Mouse (Mus musculus) MEL (cell line): ENCODE measurements around the gene Hmbs. TPM values are rescaled to one million over a fixed set of nuclear protein-coding genes. Genes with fewer than 3 reads are reported as not detected.

ENCODE experiments used
- DNase-seq: peaks from one replicate; pipeline ENCODE4 v3.0.0; 2011; ENCODE audit warnings: low read depth, low spot score
- H3K27ac ChIP-seq: 2 replicates; pipeline ENCODE4 v1.5.1; 2012; ENCODE audit warnings: low read depth, mild to moderate bottlenecking, control low read depth, low read length, moderate library complexity; ENCODE audit not compliant: control insufficient read depth
- H3K27me3 ChIP-seq, 2 experiments: fragments of 150-350 bp in 1 of 2; sonication (generic) in 1 of 2; 2 replicates each; pipeline ENCODE4 v1.6.1; 2012; ENCODE audit warnings: low read length in 2 of 2, mild to moderate bottlenecking in 2 of 2, improper control_type of control experiment in 1 of 2, moderate library complexity in 1 of 2; ENCODE audit not compliant: insufficient read depth in 2 of 2, control insufficient read depth in 1 of 2
- H3K36me3 ChIP-seq, 2 experiments: 2 replicates each; pipeline ENCODE4 v1.6.1; 2012 to 2014; ENCODE audit warnings: low read length in 2 of 2, improper control_type of control experiment in 1 of 2, inconsistent platforms in 1 of 2, mild to moderate bottlenecking in 1 of 2; ENCODE audit not compliant: insufficient read depth in 2 of 2, control insufficient read depth in 1 of 2
- H3K4me1 ChIP-seq, 2 experiments: fragments of 150-350 bp in 1 of 2; sonication (generic) in 1 of 2; 2 replicates each; pipeline ENCODE4 v1.6.1; 2012; ENCODE audit warnings: low read length in 2 of 2, improper control_type of control experiment in 1 of 2, mild to moderate bottlenecking in 1 of 2; ENCODE audit not compliant: insufficient read depth in 2 of 2, control insufficient read depth in 1 of 2
- H3K4me3 ChIP-seq, 2 experiments: fragments of 150-350 bp in 1 of 2; sonication (generic) in 1 of 2; 2 replicates each; pipeline ENCODE4 v1.5.1; 2012; ENCODE audit warnings: low read depth in 2 of 2, low read length in 2 of 2, mild to moderate bottlenecking in 2 of 2, moderate library complexity in 2 of 2, control low read depth in 1 of 2, improper control_type of control experiment in 1 of 2; ENCODE audit not compliant: control insufficient read depth in 1 of 2, insufficient read depth in 1 of 2
- H3K79me2 ChIP-seq: 2 replicates; pipeline ENCODE4 v1.6.1; 2012; ENCODE audit warnings: mild to moderate bottlenecking, low read length, moderate library complexity; ENCODE audit not compliant: control insufficient read depth, poor library complexity, insufficient read depth
- H3K9ac ChIP-seq: 2 replicates; pipeline ENCODE4 v1.6.1; 2012; ENCODE audit warnings: low read depth, mild to moderate bottlenecking, control low read depth, low read length, moderate library complexity; ENCODE audit not compliant: control insufficient read depth, poor library complexity, severe bottlenecking
- H3K9me3 ChIP-seq: fragments of 150-350 bp; sonication (generic); replicated peaks from 2 replicates; pipeline ENCODE4 v1.6.1; 2012; ENCODE audit warnings: mild to moderate bottlenecking, low read length, improper control_type of control experiment, moderate library complexity; ENCODE audit not compliant: insufficient read depth
- BHLHE40 ChIP-seq: IDR thresholded peaks from 2 replicates; pipeline ENCODE4 v1.6.1; 2012; ENCODE audit warnings: low read depth, mild to moderate bottlenecking, inconsistent platforms, low read length, improper control_type of control experiment, borderline replicate concordance
- CHD2 ChIP-seq: IDR thresholded peaks from 2 replicates; pipeline ENCODE4 v1.6.1; 2011; ENCODE audit warnings: low read length, improper control_type of control experiment
- EP300 ChIP-seq, 2 experiments: IDR thresholded peaks; 2 replicates each; pipeline ENCODE4 v1.6.1; 2011; ENCODE audit warnings: improper control_type of control experiment in 2 of 2, low read length in 2 of 2, low read depth in 1 of 2, mild to moderate bottlenecking in 1 of 2
- ETS1 ChIP-seq: IDR thresholded peaks from 2 replicates; pipeline ENCODE4 v1.6.1; 2012; ENCODE audit warnings: low read depth, mild to moderate bottlenecking, inconsistent platforms, low read length, improper control_type of control experiment, moderate library complexity
- GABPA ChIP-seq: IDR thresholded peaks from 2 replicates; pipeline ENCODE4 v1.6.1; 2012; ENCODE audit warnings: low read depth, mild to moderate bottlenecking, inconsistent platforms, low read length, improper control_type of control experiment, moderate library complexity
- GATA1 ChIP-seq: IDR thresholded peaks from 2 replicates; pipeline ENCODE4 v1.6.1; 2011; ENCODE audit warnings: low read depth, low read length, improper control_type of control experiment
- HCFC1 ChIP-seq: IDR thresholded peaks from 2 replicates; pipeline ENCODE4 v1.6.1; 2012; ENCODE audit warnings: low read depth, mild to moderate bottlenecking, inconsistent platforms, low read length, improper control_type of control experiment, moderate library complexity
- MAFK ChIP-seq: IDR thresholded peaks from 2 replicates; pipeline ENCODE4 v1.6.1; 2011; ENCODE audit warnings: low read depth, mild to moderate bottlenecking, low read length, improper control_type of control experiment, borderline replicate concordance
- MAX ChIP-seq: IDR thresholded peaks from 2 replicates; pipeline ENCODE4 v1.6.1; 2011; ENCODE audit warnings: low read length, improper control_type of control experiment
- MAZ ChIP-seq: IDR thresholded peaks from 2 replicates; pipeline ENCODE4 v1.6.1; 2012; ENCODE audit warnings: low read depth, mild to moderate bottlenecking, inconsistent platforms, low read length, improper control_type of control experiment
- MEF2A ChIP-seq: IDR thresholded peaks from 2 replicates; pipeline ENCODE4 v1.6.1; 2014; ENCODE audit warnings: low read depth, mild to moderate bottlenecking, inconsistent platforms, low read length, improper control_type of control experiment; ENCODE audit not compliant: poor library complexity, insufficient replicate concordance, severe bottlenecking; ENCODE audit errors: extremely low read depth
- MXI1 ChIP-seq: IDR thresholded peaks from 2 replicates; pipeline ENCODE4 v1.6.1; 2011; ENCODE audit warnings: mild to moderate bottlenecking, low read depth, low read length, improper control_type of control experiment
- MYB ChIP-seq: IDR thresholded peaks from 2 replicates; pipeline ENCODE4 v1.6.1; 2011; ENCODE audit warnings: mild to moderate bottlenecking, low read depth, low read length, improper control_type of control experiment
- MYC ChIP-seq: IDR thresholded peaks from 2 replicates; pipeline ENCODE4 v1.6.1; 2011; ENCODE audit warnings: low read depth, mild to moderate bottlenecking, low read length, improper control_type of control experiment, moderate library complexity
- NELFE ChIP-seq: IDR thresholded peaks from 2 replicates; pipeline ENCODE4 v1.6.1; 2011; ENCODE audit warnings: low read depth, low read length, improper control_type of control experiment
- NRF1 ChIP-seq: IDR thresholded peaks from 2 replicates; pipeline ENCODE4 v1.6.1; 2014; ENCODE audit warnings: low read depth, mild to moderate bottlenecking, inconsistent platforms, low read length, improper control_type of control experiment, moderate library complexity; ENCODE audit not compliant: poor library complexity, insufficient read depth, severe bottlenecking
- POLR2AphosphoS2 ChIP-seq: IDR thresholded peaks from 2 replicates; pipeline ENCODE4 v1.6.1; 2011; ENCODE audit warnings: low read length, improper control_type of control experiment
- POLR2AphosphoS5 ChIP-seq: IDR thresholded peaks from 2 replicates; pipeline ENCODE4 v1.6.1; 2012; ENCODE audit warnings: low read depth, borderline replicate concordance, mild to moderate bottlenecking, inconsistent platforms, low read length, moderate library complexity, mixed read lengths
- RCOR1 ChIP-seq: IDR thresholded peaks from 2 replicates; pipeline ENCODE4 v1.6.1; 2012; ENCODE audit warnings: low read depth, mild to moderate bottlenecking, inconsistent platforms, low read length, improper control_type of control experiment
- TAL1 ChIP-seq: IDR thresholded peaks from 2 replicates; pipeline ENCODE4 v1.6.1; 2012; ENCODE audit warnings: mild to moderate bottlenecking, inconsistent platforms, low read length, moderate library complexity, mixed read lengths
- TBP ChIP-seq: IDR thresholded peaks from 2 replicates; pipeline ENCODE4 v1.8.0; 2011; ENCODE audit warnings: low read depth, low read length, improper control_type of control experiment
- UBTF ChIP-seq: IDR thresholded peaks from 2 replicates; pipeline ENCODE4 v1.6.1; 2012; ENCODE audit warnings: low read depth, mild to moderate bottlenecking, inconsistent platforms, low read length, improper control_type of control experiment, moderate library complexity, borderline replicate concordance; ENCODE audit not compliant: insufficient read depth
- USF1 ChIP-seq: IDR thresholded peaks from 2 replicates; pipeline ENCODE4 v1.6.1; 2014; ENCODE audit warnings: low read depth, mild to moderate bottlenecking, inconsistent platforms, low read length, improper control_type of control experiment, moderate library complexity
- ZC3H11A ChIP-seq: IDR thresholded peaks from 2 replicates; pipeline ENCODE4 v1.6.1; 2012; ENCODE audit warnings: low read depth, mild to moderate bottlenecking, inconsistent platforms, low read length, improper control_type of control experiment
- ZMIZ1 ChIP-seq: IDR thresholded peaks from 2 replicates; pipeline ENCODE4 v1.6.1; 2012; ENCODE audit warnings: low read depth, mild to moderate bottlenecking, inconsistent platforms, low read length, improper control_type of control experiment, moderate library complexity
- ZNF384 ChIP-seq: IDR thresholded peaks from 2 replicates; pipeline ENCODE4 v1.6.1; 2012; ENCODE audit warnings: low read depth, mild to moderate bottlenecking, inconsistent platforms, low read length, improper control_type of control experiment
- polyA plus RNA-seq, 2 experiments: library from polyadenylated mRNA; stranded (reverse) in 1 of 2; unstranded in 1 of 2; fragments of >175 nt in 1 of 2; fragments of >200 nt in 1 of 2; gene quantifications; 2 replicates each; pipeline versions ENCODE4 v1.2.1 to v1.2.4; 2012; ENCODE audit warnings: low replicate concordance in 2 of 2, low read depth in 1 of 2; ENCODE audit not compliant: insufficient read length in 2 of 2, insufficient read depth in 1 of 2, missing spikeins in 1 of 2
- total RNA-seq: library from RNA; depleted of rRNA; stranded (reverse); fragments of 300-350 nt; gene quantifications from 2 replicates; pipeline ENCODE4 v1.2.3, GENCODE M21; 2012

The Hmbs gene
- total and polyA plus RNA-seq, 3 experiments, result 138 to 145 TPM; not detected in 1

DNA sequence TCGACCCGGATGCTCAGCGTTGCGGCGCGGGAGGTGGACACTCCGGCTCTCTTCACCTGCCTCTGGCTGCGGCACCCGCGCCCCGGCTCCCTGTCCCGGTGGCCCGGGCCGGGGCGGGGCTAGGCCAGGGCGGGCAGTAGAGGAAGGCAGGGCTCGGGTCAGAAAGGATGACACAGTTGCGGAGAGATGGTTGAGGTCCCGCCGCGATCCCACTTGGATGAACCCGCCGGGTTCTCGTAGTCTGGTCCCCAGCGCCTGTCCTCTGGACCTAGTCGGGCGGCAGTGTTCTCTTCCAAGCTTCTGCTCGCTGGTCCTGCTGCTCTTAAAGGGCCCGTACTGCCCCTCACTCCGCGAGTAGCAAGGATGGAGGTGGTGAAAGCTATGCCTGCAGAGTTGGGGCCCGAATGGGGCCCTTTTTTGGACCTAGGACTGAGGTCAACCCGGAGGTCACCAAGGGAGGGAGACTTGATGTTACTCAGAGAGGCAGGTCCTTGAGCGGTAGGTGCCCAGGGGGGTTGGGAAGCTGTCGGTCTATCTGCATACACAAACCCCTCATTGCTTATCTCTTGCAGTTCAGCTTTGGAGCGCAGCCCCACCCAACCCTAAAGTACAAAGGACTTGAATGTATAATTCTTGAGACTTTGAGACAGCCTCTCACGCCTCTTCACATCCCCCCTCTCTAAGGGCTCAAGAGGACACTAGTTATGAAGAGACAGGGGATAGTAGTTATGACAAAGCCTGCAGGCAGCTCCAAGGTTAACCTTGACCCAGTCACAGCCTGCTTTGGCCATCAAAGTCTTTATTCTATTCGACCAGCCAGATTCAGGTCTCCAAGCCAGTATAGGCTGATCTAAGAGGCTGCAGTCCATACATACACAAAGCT, 55.7 kb downstream of the Hmbs start, which contains the start of gene Abcg4 (continued):
- TF ChIP-seq NELFE (peak; percentile 29; the same call in 1 of the 2 replicates), POLR2AphosphoS2 (no peak), MEF2A (no peak), MXI1 (no peak; the same call in none of the 2 replicates), BHLHE40 (no peak; the same call in 1 of the 2 replicates), MAZ (peak; percentile 71), MAFK (0 out of 2 replicates have a peak, but pooled peaks have one; percentile 12), USF1 (no peak), ZMIZ1 (no peak; the same call in 1 of the 2 replicates), NRF1 (no peak), GATA1 (peak; percentile 94), MYC (no peak), TBP (peak; percentile 56; the same call in 1 of the 2 replicates), RCOR1 (peak; percentile 45; the same call in 1 of the 2 replicates), EP300 (IDR thresholded peaks at IDR 0.05; ENCODE audit: low read depth in 1 of 2, low read length in 2 of 2) (peak; percentile 84 to 88), ZC3H11A (no peak), MAX (no peak), ZNF384 (no peak), CHD2 (peak; percentile 54; the same call in 1 of the 2 replicates)

DNA sequence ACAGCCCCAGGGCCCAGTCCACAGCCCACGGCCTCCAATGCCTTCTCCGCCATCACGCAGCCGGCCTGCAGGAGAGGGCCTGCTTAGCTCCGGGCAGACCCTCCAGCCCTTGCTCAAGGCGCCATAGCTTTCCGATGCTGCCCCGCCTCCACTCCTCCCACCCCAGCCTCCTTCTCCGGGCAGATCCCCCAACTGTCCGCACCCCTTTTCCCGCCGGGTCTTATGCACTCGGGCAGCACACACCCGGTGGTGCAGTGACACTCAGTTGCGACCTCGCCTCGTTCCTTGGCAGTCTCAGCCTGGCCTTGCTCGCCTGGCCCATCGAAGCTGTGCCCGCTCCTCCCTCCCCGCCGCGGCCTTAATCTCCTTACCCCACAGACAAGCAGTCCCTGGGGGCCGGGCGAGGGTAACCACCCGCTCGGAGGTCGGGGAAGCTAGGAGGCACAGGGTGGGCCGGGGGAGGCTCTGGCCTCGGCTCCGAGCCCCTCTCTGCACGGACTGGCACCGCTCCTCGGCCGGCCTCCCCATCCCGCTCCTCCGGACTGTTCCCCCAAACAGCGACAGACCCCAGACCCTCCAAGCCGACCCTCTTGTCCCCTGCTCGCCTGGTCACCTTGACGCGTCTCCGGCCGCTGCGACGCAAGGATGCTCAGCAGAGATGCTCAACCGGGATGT, 56.5 kb downstream of the Hmbs start:
- H3K4me3 ChIP-seq, result peak overlapping the region; percentile 70
- peaks cover 8% of the 10 kb centered on the region; the same call in 1 of the 2 replicates for H3K79me2 ChIP-seq
- H3K36me3 ChIP-seq, result peaks cover 4 to 11% of the 10 kb centered on the region in 2 experiments
- H3K27ac ChIP-seq, result peak overlapping the region; percentile 95
- H3K4me1 ChIP-seq, result peaks cover 8 to 22% of the 10 kb centered on the region in 2 experiments
- peak overlapping the region; percentile 64 for H3K9ac ChIP-seq
- TF ChIP-seq POLR2AphosphoS2 (no peak), MYC (no peak), MYB (no peak), MAFK (no peak), POLR2AphosphoS5 (0 out of 2 replicates have a peak, but pooled peaks have one; percentile 50), TAL1 (no peak), GABPA (no peak), MEF2A (no peak), ETS1 (no peak), UBTF (peak; percentile 85; the same call in 1 of the 2 replicates), BHLHE40 (no peak), MXI1 (peak; percentile 11; the same call in 1 of the 2 replicates), HCFC1 (no peak; the same call in 1 of the 2 replicates), MAX (no peak)
- no peaks in the 10 kb centered on the region for H3K9me3 ChIP-seq
- H3K27me3 ChIP-seq, result no peaks in the 10 kb centered on the region
- DNase-seq, result peak; percentile 64
